In the genomic region with DNA sequence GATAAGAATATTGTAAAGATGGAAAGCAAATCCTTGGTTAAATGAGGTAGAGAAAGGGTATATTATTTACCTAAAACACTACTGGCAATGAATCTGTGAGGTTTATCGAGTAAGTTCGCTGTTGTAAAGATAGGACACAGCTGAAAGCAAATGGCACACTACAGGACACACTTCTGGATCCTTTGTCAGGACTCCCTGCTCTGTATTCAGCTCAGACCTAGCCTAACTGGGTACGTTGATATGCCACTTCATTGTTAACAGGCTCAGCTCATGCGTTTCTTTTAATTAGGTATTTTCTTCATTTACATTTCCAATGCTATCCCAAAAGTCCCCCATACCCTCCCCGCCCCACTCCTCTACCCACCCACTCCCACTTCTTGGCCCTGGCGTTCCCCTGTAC, we compare ENCODE assay signal across 31 mouse cellular contexts.
DNase-seq lines count a peak whose midpoint lies in the region; ATAC-seq and TF ChIP-seq lines count a peak whose summit lies in the region.
"Had no signal": no experiment of that assay in that cellular context is flagged by ENCODE, and none has a peak within 500 bp of the region (broad histone marks: within the 10 kb centered on the region; RNA-seq: fewer than 3 reads in every experiment).

No protein-coding gene starts in this region.

- intact Hi-C loops in heart, postnatal 36 days (cut with DNase I), result no loop called here

- 55% methylated on average over 6 of the region's 6 CpGs for WGBS in forebrain, embryonic 13.5 days
- WGBS in forebrain, embryonic 11.5 days, result 69% methylated on average over 6 of the region's 6 CpGs
- WGBS in heart, embryonic 14.5 days, result 87% methylated on average over 6 of the region's 6 CpGs
- 72% methylated on average over 6 of the region's 6 CpGs for WGBS in midbrain, embryonic 14.5 days
- 68% methylated on average over 6 of the region's 6 CpGs for WGBS in midbrain, embryonic 16.5 days
- WGBS in olfactory bulb, adult 2 months, result 52% methylated on average over 6 of the region's 6 CpGs

- H3K9ac ChIP-seq in forebrain, embryonic 13.5 days, result no peak overlapping the region
- H3K9ac ChIP-seq in forebrain, embryonic 11.5 days (ENCODE audit: low read length), result no peak overlapping the region
- no peak overlapping the region for H3K9ac ChIP-seq in heart, embryonic 14.5 days (ENCODE audit: low read length)
- H3K9ac ChIP-seq in midbrain, embryonic 14.5 days (replicated peaks; ENCODE audit: low read length), result no peak overlapping the region
- no peak overlapping the region for H3K9ac ChIP-seq in midbrain, embryonic 16.5 days (ENCODE audit: low read depth, low read length)
- H3K9ac ChIP-seq: embryonic facial prominence, embryonic 12.5 days; hindbrain, embryonic 12.5 days; intestine, embryonic 15.5 days; limb, embryonic 15.5 days; liver, embryonic 13.5 days; midbrain, embryonic 13.5 days had no signal

- no peaks in the 10 kb centered on the region for H3K9me3 ChIP-seq in forebrain, embryonic 13.5 days (replicated peaks)
- H3K9me3 ChIP-seq in forebrain, embryonic 11.5 days (ENCODE audit: control insufficient read depth, low read length), result no peaks in the 10 kb centered on the region
- no peaks in the 10 kb centered on the region for H3K9me3 ChIP-seq in heart, embryonic 14.5 days (ENCODE audit: control insufficient read depth, low read length)
- H3K9me3 ChIP-seq in midbrain, embryonic 14.5 days (ENCODE audit: control insufficient read depth, low read length), result no peaks in the 10 kb centered on the region
- no peaks in the 10 kb centered on the region for H3K9me3 ChIP-seq in midbrain, embryonic 16.5 days (replicated peaks; ENCODE audit: control insufficient read depth, low read length, poor library complexity, severe bottlenecking)
- H3K9me3 ChIP-seq: embryonic facial prominence, embryonic 12.5 days; hindbrain, embryonic 12.5 days; intestine, embryonic 15.5 days; limb, embryonic 10.5 days; limb, embryonic 15.5 days; liver, embryonic 13.5 days; midbrain, embryonic 13.5 days had no signal

- H3K27ac ChIP-seq in forebrain, embryonic 13.5 days, result peak overlapping the region; percentile 75
- no peak overlapping the region for H3K27ac ChIP-seq in forebrain, embryonic 11.5 days (ENCODE audit: low read depth, low read length)
- peak overlapping the region; percentile 62 to 78 for H3K27ac ChIP-seq in heart, embryonic 14.5 days (replicated peaks in 1 of 2; ENCODE audit: control insufficient read depth in 1 of 2, insufficient read depth in 1 of 2, low read depth in 2 of 2, low read length in 2 of 2)
- 0 out of 2 replicates have a peak overlapping the region, but pooled peaks have one; percentile 2 for H3K27ac ChIP-seq in midbrain, embryonic 14.5 days (replicated peaks; ENCODE audit: low read depth, low read length)
- H3K27ac ChIP-seq in midbrain, embryonic 16.5 days (ENCODE audit: low read length), result no peak overlapping the region
- peak overlapping the region; percentile 90 for H3K27ac ChIP-seq in olfactory bulb, adult 2 months (ENCODE audit: insufficient read depth, low read depth, low read length)
- H3K27ac ChIP-seq: embryonic facial prominence, embryonic 12.5 days; hindbrain, embryonic 12.5 days; hindbrain, postnatal 0 days; intestine, embryonic 15.5 days; limb, embryonic 10.5 days; limb, embryonic 15.5 days; liver, embryonic 13.5 days; macrophage; midbrain, embryonic 13.5 days had no signal

- H3K4me3 ChIP-seq in forebrain, embryonic 13.5 days, result no peak overlapping the region
- no peak overlapping the region for H3K4me3 ChIP-seq in forebrain, embryonic 11.5 days (ENCODE audit: low read depth, low read length)
- no peak overlapping the region for H3K4me3 ChIP-seq in heart, embryonic 14.5 days (ENCODE audit: control insufficient read depth in 1 of 2, insufficient read depth in 1 of 2, low read depth in 1 of 2, low read length in 2 of 2)
- H3K4me3 ChIP-seq in midbrain, embryonic 14.5 days (replicated peaks; ENCODE audit: low read depth, low read length), result no peak overlapping the region
- no peak overlapping the region for H3K4me3 ChIP-seq in midbrain, embryonic 16.5 days (ENCODE audit: low read depth, low read length)
- no peak overlapping the region for H3K4me3 ChIP-seq in olfactory bulb, adult 2 months (ENCODE audit: insufficient read depth, low read depth, low read length)
- H3K4me3 ChIP-seq: embryonic facial prominence, embryonic 12.5 days; erythroblast, embryonic 14.5 days; hindbrain, embryonic 12.5 days; intestine, embryonic 15.5 days; limb, embryonic 10.5 days; limb, embryonic 15.5 days; liver, embryonic 13.5 days; midbrain, embryonic 13.5 days had no signal

- TF ChIP-seq CTCF in olfactory bulb, adult 2 months (IDR thresholded peaks at IDR 0.05; ENCODE audit: insufficient read depth, low read depth, low read length), result no peak

- 0 out of 2 replicates have a peak overlapping the region, but pooled peaks have one; percentile 10 for H3K4me2 ChIP-seq in forebrain, embryonic 13.5 days
- H3K4me2 ChIP-seq in forebrain, embryonic 11.5 days (ENCODE audit: low read depth, low read length, severe bottlenecking), result no peak overlapping the region
- peak overlapping the region; percentile 44 for H3K4me2 ChIP-seq in heart, embryonic 14.5 days (ENCODE audit: low read length)
- H3K4me2 ChIP-seq in midbrain, embryonic 14.5 days (ENCODE audit: low read length), result no peak overlapping the region
- H3K4me2 ChIP-seq in midbrain, embryonic 16.5 days (ENCODE audit: low read length), result no peak overlapping the region
- H3K4me2 ChIP-seq: embryonic facial prominence, embryonic 12.5 days; hindbrain, embryonic 12.5 days; intestine, embryonic 15.5 days; limb, embryonic 15.5 days; liver, embryonic 13.5 days; midbrain, embryonic 13.5 days had no signal

- H3K4me1 ChIP-seq in forebrain, embryonic 13.5 days, result peaks cover 22% of the 10 kb centered on the region; the same call in 1 of the 2 replicates
- no peaks in the 10 kb centered on the region for H3K4me1 ChIP-seq in forebrain, embryonic 11.5 days (replicated peaks; ENCODE audit: control insufficient read depth, insufficient read depth, low read length)
- H3K4me1 ChIP-seq in heart, embryonic 14.5 days (ENCODE audit: control insufficient read depth in 2 of 2, insufficient read depth in 2 of 2, low read length in 2 of 2), result peaks cover 11 to 33% of the 10 kb centered on the region in 2 experiments
- peaks cover 7% of the 10 kb centered on the region; the same call in 1 of the 2 replicates for H3K4me1 ChIP-seq in midbrain, embryonic 14.5 days (ENCODE audit: control insufficient read depth, insufficient read depth, low read length)
- no peaks in the 10 kb centered on the region for H3K4me1 ChIP-seq in midbrain, embryonic 16.5 days (ENCODE audit: control insufficient read depth, insufficient read depth, low read length)
- peaks cover 15% of the 10 kb centered on the region for H3K4me1 ChIP-seq in olfactory bulb, adult 2 months (ENCODE audit: control insufficient read depth, insufficient read depth, low read length)
- H3K4me1 ChIP-seq: hindbrain, embryonic 12.5 days; intestine, embryonic 15.5 days; liver, embryonic 13.5 days had no signal

- no peak for TF ChIP-seq POLR2A in olfactory bulb, adult 2 months (IDR thresholded peaks at IDR 0.05; ENCODE audit: insufficient read depth, low read depth, low read length)

- DNase-seq in forebrain, embryonic 11.5 days (ENCODE audit: low spot score), result no peak
- DNase-seq in heart, postnatal 36 days, result no peak
- DNase-seq in midbrain, embryonic 14.5 days, result no peak
- DNase-seq in right cerebral cortex, postnatal 10 days (ENCODE audit: low spot score in 2 of 2), result no peak
- DNase-seq: adrenal gland, postnatal 10 days; cerebellum, adult 11 months; cerebellum, adult 9-10 months; cerebellum, postnatal 36 days; gastrocnemius, postnatal 14 days; heart, postnatal 14 days; kidney, adult 2 months; kidney, postnatal 36 days; liver, embryonic 13.5 days; lung, adult 18-20 months; thymus, adult 2 months; thymus, postnatal 36 days had no signal

- no peaks in the 10 kb centered on the region for H3K27me3 ChIP-seq in forebrain, embryonic 13.5 days
- no peaks in the 10 kb centered on the region for H3K27me3 ChIP-seq in forebrain, embryonic 11.5 days (ENCODE audit: control insufficient read depth, insufficient read depth, low read length)
- H3K27me3 ChIP-seq in heart, embryonic 14.5 days (ENCODE audit: control insufficient read depth, insufficient read depth, low read length), result no peaks in the 10 kb centered on the region
- no peaks in the 10 kb centered on the region for H3K27me3 ChIP-seq in midbrain, embryonic 14.5 days (ENCODE audit: control insufficient read depth, insufficient read depth, low read length)
- H3K27me3 ChIP-seq in midbrain, embryonic 16.5 days (ENCODE audit: control insufficient read depth, insufficient read depth, low read depth, low read length), result no peaks in the 10 kb centered on the region
- H3K27me3 ChIP-seq: embryonic facial prominence, embryonic 12.5 days; hindbrain, embryonic 12.5 days; intestine, embryonic 15.5 days; limb, embryonic 15.5 days; liver, embryonic 13.5 days; midbrain, embryonic 13.5 days; Patski had no signal

- peaks cover 12% of the 10 kb centered on the region; the same call in 1 of the 2 replicates for H3K36me3 ChIP-seq in forebrain, embryonic 13.5 days (ENCODE audit: poor library complexity, severe bottlenecking)
- no peaks in the 10 kb centered on the region for H3K36me3 ChIP-seq in forebrain, embryonic 11.5 days (ENCODE audit: control insufficient read depth, insufficient read depth, low read length)
- peaks cover 13% of the 10 kb centered on the region; the same call in 1 of the 2 replicates for H3K36me3 ChIP-seq in heart, embryonic 14.5 days (ENCODE audit: control insufficient read depth, insufficient read depth, low read length)
- H3K36me3 ChIP-seq in midbrain, embryonic 14.5 days (ENCODE audit: control insufficient read depth, insufficient read depth, low read length), result peaks cover 4% of the 10 kb centered on the region; the same call in 1 of the 2 replicates
- no peaks in the 10 kb centered on the region for H3K36me3 ChIP-seq in midbrain, embryonic 16.5 days (ENCODE audit: control insufficient read depth, insufficient read depth, low read length)
- H3K36me3 ChIP-seq: intestine, embryonic 15.5 days had no signal

- peak; percentile 79 for ATAC-seq in forebrain, embryonic 13.5 days
- ATAC-seq in forebrain, embryonic 11.5 days (replicated peaks; ENCODE audit: low FRiP score), result no peak
- ATAC-seq in heart, embryonic 14.5 days (ENCODE audit: insufficient number of reproducible peaks, insufficient read depth, low FRiP score, low read depth), result no peak
- no peak for ATAC-seq in midbrain, embryonic 14.5 days (ENCODE audit: low FRiP score, low TSS enrichment)
- ATAC-seq in midbrain, embryonic 16.5 days, result no peak
- ATAC-seq: hindbrain, postnatal 0 days; intestine, embryonic 15.5 days; lung, postnatal 0 days; Patski had no signal

Comparison
In these comparisons a context has a peak if more than half of its experiments do, and no peak if none do; other contexts are left out.
1. H3K27ac ChIP-seq: peak in forebrain, embryonic 13.5 days (single experiment), heart, embryonic 14.5 days (2 of 2), midbrain, embryonic 14.5 days (single experiment) and olfactory bulb, adult 2 months (single experiment); none in forebrain, embryonic 11.5 days (single experiment) and midbrain, embryonic 16.5 days (single experiment).
2. H3K4me2 ChIP-seq: peak in forebrain, embryonic 13.5 days (single experiment) and heart, embryonic 14.5 days (single experiment); none in forebrain, embryonic 11.5 days (single experiment), midbrain, embryonic 14.5 days (single experiment) and midbrain, embryonic 16.5 days (single experiment).